Mouse (Mus musculus) embryonic facial prominence, embryonic 15.5 days (tissue): Measurements from ENCODE around the gene Ccl8. TPM values are rescaled to one million over a fixed set of nuclear protein-coding genes. Genes with fewer than 3 reads are reported as not detected.

Experiments
- ATAC-seq: fragments of 200-750 bp; cut with Nextera tagmentation; 2 replicates; pipeline ENCODE4 v1.8.0; 2017; ENCODE audit warnings: low read depth, moderate TSS enrichment; ENCODE audit not compliant: insufficient number of reproducible peaks, low FRiP score, low TSS enrichment
- H3K27ac ChIP-seq: fragments of 300-500 bp; sonication (generic); replicated peaks from 2 replicates; pipeline ENCODE4 v1.5.1; 2015; ENCODE audit warnings: mild to moderate bottlenecking, inconsistent platforms
- H3K27me3 ChIP-seq: fragments of 300-500 bp; sonication (generic); 2 replicates; pipeline ENCODE4 v1.6.1; 2015; ENCODE audit warnings: inconsistent platforms
- H3K36me3 ChIP-seq: fragments of 300-500 bp; sonication (generic); 2 replicates; pipeline ENCODE4 v1.6.1; 2015; ENCODE audit warnings: mild to moderate bottlenecking, inconsistent platforms
- H3K4me1 ChIP-seq: fragments of 300-500 bp; sonication (generic); 2 replicates; pipeline ENCODE4 v1.6.1; 2015; ENCODE audit warnings: inconsistent platforms
- H3K4me2 ChIP-seq: fragments of 300-500 bp; sonication (generic); replicated peaks from 2 replicates; pipeline ENCODE4 v1.6.1; 2015; ENCODE audit warnings: mild to moderate bottlenecking, inconsistent platforms
- H3K4me3 ChIP-seq: fragments of 300-500 bp; sonication (generic); replicated peaks from 2 replicates; pipeline ENCODE4 v1.5.1; 2015; ENCODE audit warnings: mild to moderate bottlenecking, inconsistent platforms
- H3K9ac ChIP-seq: fragments of 300-500 bp; sonication (generic); 2 replicates; pipeline ENCODE4 v1.6.1; 2015; ENCODE audit warnings: inconsistent platforms
- H3K9me3 ChIP-seq: fragments of 300-500 bp; sonication (generic); replicated peaks from 2 replicates; pipeline ENCODE4 v1.6.1; 2016; ENCODE audit warnings: inconsistent platforms
- WGBS: fragments of 180-500 bp; shearing (Covaris S2); methylation state at CpG from one replicate; pipeline ENCODE4 v1.1.7; 2015; 5-methylcytosine and 5-hydroxymethylcytosine counted together
- polyA plus RNA-seq: library from polyadenylated mRNA; unstranded; fragments of >200 nt; fragmentation: Nextera tagmentation; extraction: Ambion mirVana; gene quantifications from 2 replicates; pipeline ENCODE4 v1.2.1, GENCODE M21; 2015

Gene Ccl8
- not detected in 2 replicates for polyA plus RNA-seq

DNA sequence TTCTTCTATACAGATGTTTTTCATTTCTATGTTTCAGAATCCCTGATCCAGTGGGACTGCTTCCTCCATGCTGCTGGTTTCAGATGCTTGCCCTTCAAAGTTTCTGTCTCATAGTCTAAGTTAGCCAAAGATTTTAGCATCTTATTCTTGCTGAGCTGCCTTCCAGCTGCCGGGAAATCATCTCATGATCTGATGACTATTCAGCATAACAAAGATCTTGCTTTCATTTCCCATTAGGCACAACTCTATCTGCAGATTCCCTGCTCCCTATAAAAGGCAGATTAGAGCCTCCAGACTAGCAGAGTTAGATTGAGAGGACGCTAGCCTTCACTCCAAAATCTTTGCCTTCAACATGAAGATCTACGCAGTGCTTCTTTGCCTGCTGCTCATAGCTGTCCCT lies at the start of gene Ccl8:
TSS of gene Ccl8 (plus strand) at position 301 of the 400 bp plus-strand sequence.
- Histone ChIP-seq H3K27me3 (no peaks in the 10 kb centered on the region; the same call in 1 of the 2 replicates), H3K36me3 (no peaks in the 10 kb centered on the region), H3K4me3 (no peak within 1 kb of the TSS), H3K4me1 (no peaks in the 10 kb centered on the region), H3K27ac (no peak within 1 kb of the TSS), H3K9me3 (no peaks in the 10 kb centered on the region), H3K4me2 (no peak within 1 kb of the TSS), H3K9ac (no peak within 1 kb of the TSS)
- no peak for ATAC-seq
- WGBS, result 75% methylated on average over 3 of the region's 3 CpGs

DNA sequence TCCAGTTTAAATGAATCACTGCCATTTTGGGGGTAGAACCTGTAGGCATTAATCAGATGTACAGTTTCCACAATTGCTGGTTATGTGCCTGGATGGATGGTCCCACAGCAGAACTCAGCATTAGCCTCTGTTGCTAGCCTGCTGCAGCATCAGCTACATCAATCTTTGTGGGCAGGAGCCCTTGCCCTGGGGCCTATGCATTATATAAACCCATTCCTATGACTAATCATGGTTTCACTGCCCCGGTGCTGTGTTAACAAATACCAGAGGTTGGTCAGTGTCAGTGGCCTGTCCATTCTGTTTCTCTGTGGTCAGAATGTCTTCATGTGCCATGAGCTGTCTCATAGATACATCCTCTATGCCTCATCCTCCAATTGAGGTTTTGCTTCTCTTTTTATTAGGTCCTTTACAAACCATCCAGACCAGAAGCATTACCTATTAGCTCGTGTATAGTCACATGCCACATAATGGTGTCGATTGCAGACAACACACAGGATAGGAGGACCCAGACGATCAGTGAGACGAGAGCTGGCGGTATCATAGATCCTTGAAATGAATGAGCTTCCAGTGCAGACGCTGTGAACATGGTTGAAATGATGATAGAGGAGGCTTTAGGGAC lies 47.9 kb upstream of the Ccl8 start:
- 78% methylated on average over 7 of the region's 7 CpGs for WGBS
- H3K4me1 ChIP-seq, result no peaks in the 10 kb centered on the region
- H3K4me3 ChIP-seq, result no peak overlapping the region
- H3K4me2 ChIP-seq, result no peak overlapping the region
- H3K27ac ChIP-seq, result no peak overlapping the region
- H3K9ac ChIP-seq, result no peak overlapping the region
- H3K9me3 ChIP-seq, result no peaks in the 10 kb centered on the region
- peaks cover 3% of the 10 kb centered on the region; the same call in 1 of the 2 replicates for H3K27me3 ChIP-seq
- no peak for ATAC-seq
- no peaks in the 10 kb centered on the region for H3K36me3 ChIP-seq

DNA sequence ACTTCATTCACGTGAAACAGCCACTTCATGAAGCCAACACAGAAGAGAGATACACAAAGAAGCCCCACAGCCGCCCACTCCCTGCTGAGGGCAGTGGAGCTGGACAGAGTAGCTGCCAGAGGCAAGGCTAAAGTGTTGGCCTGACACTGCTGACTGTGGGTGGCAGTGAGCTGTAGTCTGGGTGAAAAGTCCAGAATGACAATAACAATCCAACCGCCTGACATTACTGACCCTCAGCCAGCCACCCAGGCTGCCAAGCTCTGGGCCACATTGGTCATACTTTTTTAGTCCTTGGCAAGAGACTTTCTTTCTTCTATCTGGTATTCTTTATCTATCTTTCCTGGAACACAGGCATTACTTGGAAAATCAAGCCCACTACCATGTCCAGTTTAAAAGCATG lies 43.9 kb upstream of the Ccl8 start:
- ATAC-seq, result no peak
- Histone ChIP-seq H3K4me2 (no peak overlapping the region), H3K9ac (no peak overlapping the region), H3K9me3 (no peaks in the 10 kb centered on the region), H3K4me3 (no peak overlapping the region), H3K36me3 (no peaks in the 10 kb centered on the region), H3K27ac (no peak overlapping the region), H3K4me1 (no peaks in the 10 kb centered on the region), H3K27me3 (peaks cover 3% of the 10 kb centered on the region; the same call in 1 of the 2 replicates)
- WGBS, result 80% methylated on average over 3 of the region's 3 CpGs

DNA sequence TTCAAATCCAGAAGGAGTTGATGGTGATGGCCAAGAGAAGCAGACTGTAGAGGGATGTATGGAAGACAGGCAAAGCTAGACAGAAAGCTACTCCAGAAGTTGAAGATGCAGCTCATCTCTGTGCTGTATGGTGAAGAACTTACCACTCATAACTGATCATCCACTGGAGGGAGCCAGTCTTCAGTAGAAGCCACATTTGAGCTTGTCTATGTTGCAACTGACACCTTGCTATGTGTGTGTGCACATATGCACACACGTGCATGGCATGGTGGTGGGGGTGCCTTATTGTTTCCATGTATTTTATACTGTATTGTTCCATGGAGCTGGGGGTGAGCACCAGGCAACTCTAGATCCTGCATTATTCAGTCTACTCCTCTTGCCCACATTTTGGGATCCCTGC lies 42.6 kb upstream of the Ccl8 start:
- Histone ChIP-seq H3K4me2 (no peak overlapping the region), H3K27ac (no peak overlapping the region), H3K9me3 (no peaks in the 10 kb centered on the region), H3K4me1 (no peaks in the 10 kb centered on the region), H3K4me3 (no peak overlapping the region), H3K9ac (no peak overlapping the region), H3K27me3 (no peaks in the 10 kb centered on the region), H3K36me3 (no peaks in the 10 kb centered on the region)
- WGBS, result 68% methylated on average over 1 of the region's 1 CpGs
- ATAC-seq, result no peak

DNA sequence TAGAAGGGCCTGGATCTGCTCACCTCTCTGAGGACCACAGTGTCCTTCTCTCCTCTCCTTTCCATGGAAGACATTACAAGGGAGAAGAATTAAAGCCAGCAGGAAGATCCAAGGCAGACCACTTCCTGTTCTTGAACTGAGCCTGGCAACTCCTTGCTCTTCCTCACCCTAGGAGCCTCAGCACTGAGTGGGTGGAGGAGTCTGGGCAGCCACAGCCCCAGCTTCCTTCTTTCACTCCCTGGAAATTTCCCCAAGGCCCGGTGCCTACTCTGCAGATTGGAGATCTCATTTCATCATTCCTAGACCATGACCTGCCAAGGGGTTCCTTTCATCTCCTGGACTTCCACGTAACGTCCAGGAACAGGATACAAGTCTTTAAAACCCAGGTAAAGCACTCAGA lies 42.0 kb upstream of the Ccl8 start:
- no peak overlapping the region for H3K4me3 ChIP-seq
- H3K27me3 ChIP-seq, result no peaks in the 10 kb centered on the region
- H3K4me2 ChIP-seq, result no peak overlapping the region
- no peak for ATAC-seq
- H3K9ac ChIP-seq, result no peak overlapping the region
- 72% methylated on average over 3 of the region's 3 CpGs for WGBS
- peaks cover 5% of the 10 kb centered on the region for H3K4me1 ChIP-seq
- no peaks in the 10 kb centered on the region for H3K9me3 ChIP-seq
- H3K36me3 ChIP-seq, result no peaks in the 10 kb centered on the region
- no peak overlapping the region for H3K27ac ChIP-seq

DNA sequence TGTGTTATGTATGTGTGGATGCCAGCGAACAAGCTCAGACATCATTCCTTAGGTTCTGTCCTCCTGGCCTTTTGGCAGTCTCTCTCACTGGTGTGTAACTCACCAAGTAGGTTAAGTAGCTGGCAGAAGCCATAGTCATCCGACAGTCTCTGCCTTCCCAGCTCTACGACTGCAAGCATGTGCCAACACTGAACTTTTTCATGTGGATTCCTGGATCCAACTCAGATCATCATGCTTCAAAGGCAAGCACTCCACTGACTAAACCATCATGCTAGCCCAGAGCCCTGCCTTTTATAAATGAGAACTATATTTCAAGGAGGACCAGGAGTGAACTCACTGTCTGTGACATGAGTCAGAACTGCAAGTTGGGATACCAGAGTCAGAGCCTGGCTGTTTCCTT lies 41.3 kb upstream of the Ccl8 start:
- Histone ChIP-seq H3K27ac (no peak overlapping the region), H3K4me1 (peaks cover 7% of the 10 kb centered on the region), H3K36me3 (no peaks in the 10 kb centered on the region), H3K9me3 (no peaks in the 10 kb centered on the region), H3K4me2 (no peak overlapping the region), H3K4me3 (no peak overlapping the region), H3K27me3 (no peaks in the 10 kb centered on the region), H3K9ac (no peak overlapping the region)
- WGBS, result 63% methylated on average over 3 of the region's 3 CpGs
- no peak for ATAC-seq

DNA sequence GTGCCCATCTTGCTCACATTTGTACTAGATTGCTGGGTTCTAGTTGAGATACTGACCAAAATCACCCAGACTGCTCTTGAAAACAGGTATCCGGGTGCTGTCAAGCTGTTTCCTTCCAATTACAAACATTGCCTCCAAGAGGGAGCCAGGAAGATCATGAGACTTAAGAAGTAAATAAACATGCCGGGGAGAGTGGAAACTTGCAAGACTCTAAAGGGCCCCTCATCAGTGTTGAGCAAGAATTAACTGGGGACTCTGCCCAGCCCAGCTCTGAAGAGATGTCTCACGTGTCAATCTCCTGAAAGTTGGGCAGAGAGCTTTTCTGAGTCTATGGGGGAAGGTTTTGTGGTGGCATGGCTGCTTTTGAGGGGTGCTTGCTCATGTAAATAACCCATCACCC lies 38.0 kb upstream of the Ccl8 start:
- H3K27me3 ChIP-seq, result no peaks in the 10 kb centered on the region
- no peak overlapping the region for H3K4me3 ChIP-seq
- no peak overlapping the region for H3K9ac ChIP-seq
- no peaks in the 10 kb centered on the region for H3K9me3 ChIP-seq
- no peak overlapping the region for H3K27ac ChIP-seq
- no peak overlapping the region for H3K4me2 ChIP-seq
- 74% methylated on average over 3 of the region's 3 CpGs for WGBS
- peaks cover 7% of the 10 kb centered on the region for H3K4me1 ChIP-seq
- no peak for ATAC-seq
- H3K36me3 ChIP-seq, result no peaks in the 10 kb centered on the region

DNA sequence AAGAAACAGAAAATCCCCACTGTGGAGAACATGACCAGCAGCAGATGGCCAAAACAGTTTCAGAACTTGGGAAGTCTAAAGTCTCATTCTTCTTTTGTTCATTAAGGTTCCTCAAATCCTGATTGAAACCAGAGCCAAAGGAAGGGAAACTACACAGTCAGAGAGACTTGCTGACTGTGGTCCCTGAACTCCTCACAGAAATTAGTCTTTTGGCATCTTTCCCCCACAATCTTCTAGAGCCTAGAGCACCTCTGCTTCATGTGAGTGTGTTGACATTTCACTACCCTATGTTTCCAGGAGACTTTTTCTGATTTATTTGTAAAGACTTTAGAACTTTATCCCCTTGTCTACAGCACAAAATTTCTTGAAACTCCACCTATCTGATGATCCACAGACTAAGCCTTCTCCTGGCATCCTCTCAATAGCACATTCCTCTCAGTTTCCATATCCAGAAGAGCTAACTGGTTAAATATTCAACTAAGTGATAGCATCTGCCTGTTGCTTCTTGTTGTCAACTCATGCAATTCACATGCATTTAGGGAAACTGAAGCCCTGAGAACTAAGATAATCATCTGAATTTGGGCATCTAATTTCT lies 36.8 kb upstream of the Ccl8 start:
- no peaks in the 10 kb centered on the region for H3K36me3 ChIP-seq
- H3K27ac ChIP-seq, result no peak overlapping the region
- H3K4me1 ChIP-seq, result peaks cover 7% of the 10 kb centered on the region
- no peak; the same call in 1 of the 2 replicates for ATAC-seq
- no peak overlapping the region for H3K4me3 ChIP-seq
- H3K27me3 ChIP-seq, result no peaks in the 10 kb centered on the region
- H3K9me3 ChIP-seq, result no peaks in the 10 kb centered on the region
- H3K9ac ChIP-seq, result no peak overlapping the region
- H3K4me2 ChIP-seq, result no peak overlapping the region

DNA sequence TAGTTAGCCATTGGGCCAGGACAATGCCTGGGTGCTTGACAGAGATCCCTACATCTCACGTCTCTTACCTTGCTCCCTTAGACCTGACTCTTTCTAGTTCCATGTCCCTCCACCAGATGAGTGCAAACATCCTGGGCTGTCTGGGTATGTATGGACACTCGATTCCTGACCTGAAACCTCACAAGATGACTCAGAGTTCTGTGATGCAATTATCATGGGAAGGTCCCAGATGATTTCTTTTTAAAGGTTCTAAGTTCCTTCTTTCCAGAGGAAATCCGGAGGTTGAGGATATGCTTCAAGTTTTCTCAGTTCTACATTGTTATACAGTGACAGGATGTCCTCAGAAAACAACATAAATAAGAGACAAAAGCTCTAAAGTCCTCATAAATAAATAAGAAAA lies 34.1 kb upstream of the Ccl8 start:
- Histone ChIP-seq H3K4me1 (peaks cover 7% of the 10 kb centered on the region), H3K4me2 (no peak overlapping the region), H3K9me3 (no peaks in the 10 kb centered on the region), H3K27me3 (no peaks in the 10 kb centered on the region), H3K27ac (no peak overlapping the region), H3K9ac (no peak overlapping the region), H3K4me3 (no peak overlapping the region), H3K36me3 (no peaks in the 10 kb centered on the region)
- 78% methylated on average over 3 of the region's 3 CpGs for WGBS
- no peak for ATAC-seq

DNA sequence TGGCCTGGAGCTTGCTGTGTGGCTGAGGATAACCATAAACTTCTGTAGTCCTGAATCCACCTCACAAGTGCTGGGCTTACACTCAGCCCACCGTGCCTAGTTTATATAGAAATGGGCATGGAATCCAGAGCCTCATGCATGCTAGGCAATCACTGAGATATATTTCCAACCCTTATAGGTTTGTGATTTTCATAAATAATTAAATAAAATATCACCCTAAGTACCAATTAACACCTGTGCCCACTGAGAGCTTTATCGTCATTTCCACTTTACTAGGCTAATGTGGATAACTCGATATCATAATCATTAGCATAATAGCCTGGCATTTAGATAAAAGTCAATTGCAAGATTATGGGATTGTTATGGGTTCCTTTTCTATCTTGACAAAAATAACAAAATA lies 30.6 kb upstream of the Ccl8 start:
- WGBS, result 86% methylated on average over 3 of the region's 3 CpGs

DNA sequence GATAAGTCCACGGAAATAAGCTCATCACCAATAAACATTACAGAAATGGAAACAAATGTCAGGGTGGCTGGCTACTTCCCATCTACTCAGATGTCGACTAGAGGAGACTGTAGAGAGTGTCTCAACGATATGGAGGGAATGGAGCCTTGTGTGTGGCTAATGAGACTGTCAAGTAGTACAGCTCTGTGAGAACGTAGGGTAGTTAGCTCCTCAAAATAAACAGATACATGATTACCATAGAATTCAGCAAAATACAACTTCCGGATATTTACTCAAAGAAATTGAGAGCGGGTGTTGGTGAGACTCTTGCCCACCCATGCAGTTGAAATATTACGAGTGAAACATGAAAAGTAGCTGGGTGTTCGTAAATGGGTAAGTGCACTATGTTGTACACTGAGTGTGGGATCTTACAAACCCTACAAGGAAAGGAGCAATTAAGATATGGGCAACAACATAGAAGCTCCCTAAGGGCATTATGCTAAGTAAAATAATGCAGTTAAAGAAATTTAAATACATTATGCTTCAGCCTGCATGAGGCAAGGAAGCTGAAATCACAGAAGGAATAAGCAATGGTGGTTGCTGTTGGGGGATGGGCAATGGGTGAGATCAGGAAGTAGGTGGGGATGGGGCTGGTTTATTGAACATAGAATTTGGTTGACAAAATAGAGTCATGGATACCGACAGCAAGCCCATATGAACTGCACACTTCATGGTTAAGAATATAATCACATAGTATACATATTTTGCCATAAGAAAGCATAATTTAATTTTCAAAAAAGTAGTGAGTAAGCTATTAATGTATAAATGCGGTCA lies 15.3 kb upstream of the Ccl8 start:
- H3K9ac ChIP-seq, result no peak overlapping the region
- H3K27me3 ChIP-seq, result no peaks in the 10 kb centered on the region
- no peaks in the 10 kb centered on the region for H3K9me3 ChIP-seq
- no peak overlapping the region for H3K4me2 ChIP-seq
- H3K4me3 ChIP-seq, result no peak overlapping the region
- no peak overlapping the region for H3K27ac ChIP-seq
- H3K36me3 ChIP-seq, result no peaks in the 10 kb centered on the region
- whole genome bisulfite sequencing, result 73% methylated on average over 10 of the region's 10 CpGs
- H3K4me1 ChIP-seq, result no peaks in the 10 kb centered on the region
- no peak for ATAC-seq

More for the DNA sequence above, 30.6 kb upstream of the Ccl8 start:
- Histone ChIP-seq H3K9me3 (no peaks in the 10 kb centered on the region), H3K4me1 (no peaks in the 10 kb centered on the region), H3K4me3 (no peak overlapping the region), H3K27ac (no peak overlapping the region), H3K4me2 (no peak overlapping the region), H3K27me3 (no peaks in the 10 kb centered on the region), H3K9ac (no peak overlapping the region), H3K36me3 (no peaks in the 10 kb centered on the region)
- no peak for ATAC-seq
